Mouse (Mus musculus): Measurements from ENCODE around the gene Tnfaip8l3.

Gene Tnfaip8l3

DNA sequence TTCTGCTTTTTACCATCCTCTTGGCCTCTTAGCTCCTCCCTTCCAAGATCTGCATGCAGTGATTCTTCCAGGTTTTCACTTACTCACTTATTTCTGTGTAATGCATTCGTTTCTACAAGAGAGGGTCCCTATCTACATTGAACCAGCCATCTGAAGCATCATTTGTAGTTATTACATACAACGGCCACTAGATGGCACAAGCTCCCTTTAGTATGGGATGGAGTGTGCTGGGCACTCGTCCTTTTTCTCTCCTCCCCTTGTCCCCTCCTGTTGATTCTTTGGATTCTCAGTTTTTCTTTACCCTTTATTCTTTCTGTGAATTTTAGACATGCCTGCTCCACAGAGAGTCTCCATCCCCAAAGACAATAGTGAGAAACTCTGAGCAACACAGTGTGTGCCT lies 77.3 kb downstream of the Tnfaip8l3 start:
- CTCF ChIA-PET: no interaction called here

DNA sequence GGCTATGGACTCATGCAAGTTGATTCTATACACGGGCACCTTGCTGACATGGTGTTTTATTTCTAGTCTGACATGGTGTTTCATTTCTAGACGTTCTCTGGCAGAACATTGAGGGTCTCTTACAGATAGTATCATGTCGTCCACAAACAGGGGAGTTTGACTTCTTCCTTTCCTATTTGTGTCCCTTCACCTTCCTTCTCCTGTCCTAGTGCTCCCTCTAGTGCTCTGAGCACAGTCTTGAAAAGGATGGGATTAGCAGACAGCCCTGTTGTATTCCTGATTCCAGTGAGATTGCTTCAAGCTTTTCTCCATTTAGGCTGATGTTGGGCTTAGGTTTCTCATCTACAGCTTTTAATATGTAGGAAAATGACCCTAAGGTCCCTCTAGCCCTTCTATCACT lies 81.2 kb downstream of the Tnfaip8l3 start:
- CTCF ChIA-PET: no interaction called here

DNA sequence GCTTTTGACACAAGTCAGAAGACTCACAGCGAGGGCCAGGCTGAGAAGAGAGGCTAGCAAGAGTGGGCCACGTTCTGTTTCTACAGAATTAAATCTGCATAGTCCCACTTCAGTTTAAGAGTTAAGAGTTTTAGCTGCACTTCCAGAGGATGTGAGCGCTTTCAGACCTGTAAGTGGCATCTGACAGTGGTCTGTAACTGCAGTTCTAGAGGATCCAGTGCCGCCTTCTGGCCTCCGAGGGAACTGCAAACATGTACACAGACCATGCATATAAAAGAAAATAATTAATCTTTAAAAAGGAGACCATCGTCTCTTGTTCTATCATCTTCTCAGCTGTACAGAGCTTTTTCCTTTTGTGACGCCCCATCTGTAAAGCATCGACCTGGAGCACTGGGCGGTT lies 83.3 kb downstream of the Tnfaip8l3 start:
- CTCF ChIA-PET: no interaction called here

DNA sequence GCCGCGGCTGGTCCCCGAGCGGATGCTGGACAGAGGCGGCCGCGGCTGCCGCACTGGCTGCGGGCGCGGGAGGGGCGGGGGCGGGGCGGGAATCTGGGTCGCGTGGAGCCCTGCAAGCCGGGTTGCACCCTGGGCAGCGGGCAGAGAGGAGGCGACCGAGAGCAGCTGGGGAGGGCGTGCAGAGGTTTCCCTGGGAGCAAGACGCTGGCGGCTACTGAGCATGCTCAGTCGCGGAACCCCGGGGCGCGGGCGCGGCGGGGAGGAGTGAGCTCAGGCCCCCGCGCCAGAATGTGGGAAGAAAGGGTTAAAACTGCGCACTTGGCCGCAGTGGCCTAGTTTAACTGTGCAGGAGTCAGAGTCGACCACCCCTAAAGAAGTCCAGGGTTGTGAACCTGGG lies 93.1 kb downstream of the Tnfaip8l3 start, which contains the start of gene Elmod1:
Gene Elmod1, minus strand, starts transcription at position 180 of the 397 bp plus-strand sequence.
- CTCF ChIA-PET: no interaction called here

DNA sequence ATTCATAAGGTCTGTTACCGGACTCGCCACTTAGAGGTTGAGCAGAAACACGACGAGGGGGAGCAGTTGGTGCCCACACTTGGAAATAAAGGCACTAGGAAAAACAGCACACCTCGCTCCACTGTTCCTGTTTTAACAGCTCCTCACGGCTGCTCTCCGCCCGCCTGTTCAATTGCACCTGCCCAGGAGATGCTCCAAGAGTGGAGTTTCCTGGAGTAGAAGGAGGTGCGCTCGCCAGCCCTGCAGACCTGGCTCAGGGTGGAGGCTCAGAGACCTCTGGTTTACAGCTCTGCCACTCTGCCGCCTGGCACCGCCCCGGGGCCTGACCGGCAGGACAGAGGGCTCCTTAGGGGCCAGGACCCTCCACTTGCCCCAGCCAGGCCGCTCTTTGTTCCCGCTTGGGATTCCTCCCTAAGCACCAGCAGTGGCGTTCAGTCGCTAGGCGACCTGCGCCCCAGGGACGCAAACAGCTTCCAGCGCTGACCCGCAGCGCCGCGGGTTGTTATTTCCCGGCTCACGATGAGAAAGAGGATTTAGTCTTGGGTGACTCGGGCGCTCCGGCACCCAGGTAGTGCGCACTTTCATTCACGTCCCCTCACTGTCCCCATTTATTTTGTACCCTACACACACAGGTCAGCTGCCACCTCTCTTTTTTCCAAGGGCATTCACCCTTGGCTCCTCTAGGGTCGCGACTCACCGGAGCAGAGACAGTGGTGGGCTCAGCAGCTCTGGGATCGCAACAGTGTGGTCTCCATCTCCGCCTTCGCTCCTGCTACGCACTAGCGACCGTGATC lies 93.7 kb downstream of the Tnfaip8l3 start:
- CTCF ChIA-PET: no interaction called here

DNA sequence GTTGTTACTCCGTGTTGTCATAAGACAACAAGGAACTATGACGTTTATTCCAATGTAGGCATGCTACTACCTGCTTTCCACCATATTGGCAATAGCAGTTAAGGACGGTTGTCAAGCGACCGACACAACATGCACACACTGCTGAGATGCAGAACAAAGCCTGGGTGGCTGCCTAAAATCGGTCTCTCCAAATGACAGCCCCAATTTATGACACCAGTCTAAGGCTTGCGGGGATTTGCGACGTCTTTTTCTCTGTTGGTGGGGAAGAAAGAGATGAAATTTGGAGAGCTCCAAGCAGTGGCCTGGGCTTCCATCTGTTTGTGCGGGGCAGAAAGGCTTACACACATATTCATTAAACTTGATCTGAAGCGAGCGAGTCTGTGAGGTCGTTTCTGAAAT lies 94.3 kb downstream of the Tnfaip8l3 start:
- CTCF ChIA-PET: no interaction called here

Measured in spleen, embryonic (tissue).